Mouse (Mus musculus) myocyte (in vitro differentiated cells): ENCODE results near the gene Mcpt8.

Experiments used
- E2F4 ChIP-seq: IDR thresholded peaks from one replicate; pipeline ENCODE4 v1.6.1; 2011; ENCODE audit warnings: mild to moderate bottlenecking, control low read depth, moderate library complexity; ENCODE audit not compliant: insufficient read depth
- MAX ChIP-seq: IDR thresholded peaks from one replicate; pipeline ENCODE4 v1.6.1; 2011; ENCODE audit warnings: low read depth, mild to moderate bottlenecking, control low read depth
- MYOD1 ChIP-seq, 3 experiments: IDR thresholded peaks; one replicate each; pipeline ENCODE4 v1.6.1; 2011; ENCODE audit warnings: control low read depth in 2 of 3, low read depth in 2 of 3, mild to moderate bottlenecking in 2 of 3, moderate library complexity in 1 of 3; ENCODE audit not compliant: insufficient read length in 2 of 3, control insufficient read depth in 1 of 3
- MYOG ChIP-seq, 3 experiments: IDR thresholded peaks; one replicate each; pipeline ENCODE4 v1.6.1; 2011; ENCODE audit warnings: control low read depth in 2 of 3, low read depth in 2 of 3, mild to moderate bottlenecking in 2 of 3; ENCODE audit not compliant: insufficient read length in 2 of 3, control insufficient read depth in 1 of 3, insufficient read depth in 1 of 3
- POLR2A ChIP-seq: IDR thresholded peaks from one replicate; pipeline ENCODE4 v1.6.1; 2011; ENCODE audit warnings: low read depth, mild to moderate bottlenecking, control low read depth, moderate library complexity; ENCODE audit not compliant: insufficient read length
- POLR2AphosphoS2 ChIP-seq: IDR thresholded peaks from one replicate; pipeline ENCODE4 v1.6.1; 2011; ENCODE audit warnings: low read depth, control low read depth; ENCODE audit not compliant: insufficient read length
- TCF12 ChIP-seq: IDR thresholded peaks from one replicate; pipeline ENCODE4 v1.6.1; 2011; ENCODE audit warnings: mild to moderate bottlenecking, control low read depth; ENCODE audit not compliant: poor library complexity, insufficient read depth, severe bottlenecking
- USF1 ChIP-seq: IDR thresholded peaks from one replicate; pipeline ENCODE4 v1.6.1; 2011; ENCODE audit warnings: low read depth, mild to moderate bottlenecking, control low read depth, moderate library complexity

DNA sequence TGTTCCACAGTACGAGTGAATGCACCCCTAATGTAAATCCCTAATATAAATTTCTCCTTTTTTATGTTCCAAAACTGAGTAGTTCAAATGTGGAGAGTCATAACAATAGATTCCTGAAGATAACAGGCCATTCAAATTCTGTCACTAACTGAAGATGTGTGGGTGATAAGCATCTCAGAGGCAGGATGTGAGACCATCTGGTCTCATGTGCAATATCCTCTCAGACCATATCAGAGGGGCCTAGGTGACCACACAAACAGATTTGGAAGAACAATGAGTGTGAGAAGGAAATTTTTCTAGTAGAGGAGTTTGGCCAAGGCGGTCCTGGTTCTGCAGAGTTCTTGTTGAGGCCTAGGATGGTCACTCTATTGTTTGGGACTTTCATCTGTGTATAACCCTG, 8.3 kb upstream of the Mcpt8 start:
- TF ChIP-seq POLR2A (no peak), POLR2AphosphoS2 (no peak), MYOG (IDR thresholded peaks at IDR 0.05; ENCODE audit: control insufficient read depth in 1 of 3, insufficient read depth in 1 of 3, insufficient read length in 2 of 3, low read depth in 2 of 3) (no peak), MYOD1 (IDR thresholded peaks at IDR 0.05; ENCODE audit: control insufficient read depth in 1 of 3, insufficient read length in 2 of 3, low read depth in 2 of 3) (no peak), TCF12 (no peak), E2F4 (no peak), USF1 (no peak), MAX (no peak)
